Mouse (Mus musculus) megakaryocyte, embryonic 14.5 days (primary cell): Measurements from ENCODE around the gene Fam98b. TPM values are rescaled to one million over a fixed set of nuclear protein-coding genes. Genes with fewer than 3 reads are reported as not detected.
A peak's percentile ranks its signal among the peaks of the same experiment; 100 is the strongest.

Experiments
- H3K27me3 ChIP-seq: replicated peaks from 2 replicates; pipeline ENCODE3; 2012; ENCODE audit warnings: inconsistent platforms
- H3K36me3 ChIP-seq: replicated peaks from 2 replicates; pipeline ENCODE3; 2012; ENCODE audit warnings: low read length, inconsistent platforms, mixed read lengths
- H3K4me1 ChIP-seq: 2 replicates; pipeline ENCODE4 v1.6.1; 2012; ENCODE audit warnings: inconsistent platforms
- H3K4me3 ChIP-seq: replicated peaks from 2 replicates; pipeline ENCODE3; 2012; ENCODE audit warnings: moderate library complexity, mild to moderate bottlenecking, inconsistent platforms
- H3K9me3 ChIP-seq: 2 replicates; pipeline ENCODE4 v1.6.1; 2012; ENCODE audit warnings: inconsistent platforms
- FLI1 ChIP-seq: IDR thresholded peaks from 2 replicates; pipeline ENCODE4 v1.6.1; 2012; ENCODE audit warnings: low read length, inconsistent platforms, mixed read lengths
- GATA1 ChIP-seq: IDR thresholded peaks from 3 replicates; pipeline ENCODE4 v1.6.1; 2012; ENCODE audit warnings: mixed read lengths, low read length, inconsistent platforms, borderline replicate concordance
- polyA plus RNA-seq: library from polyadenylated mRNA; stranded (reverse); fragments of >175 nt; gene quantifications from 2 replicates; pipeline ENCODE4 v1.2.3, GENCODE M21; 2012; ENCODE audit warnings: low replicate concordance; ENCODE audit not compliant: insufficient read depth

Fam98b gene
- polyA plus RNA-seq = 5.8 TPM in 1 of 2 replicates, not detected in the other

- Histone ChIP-seq H3K36me3 (no peaks in the 10 kb centered on the region), H3K9me3 (no peaks in the 10 kb centered on the region), H3K4me3 (peak within 1 kb of the TSS; percentile 97), H3K27me3 (peaks cover 6% of the 10 kb centered on the region), H3K4me1 (peaks cover 31% of the 10 kb centered on the region)
- no peak for TF ChIP-seq FLI1
- no peak for TF ChIP-seq GATA1
These were observed at the start of gene Fam98b for GRCm38 (mm10) chr2:117249255-117250000. TSS of gene Fam98b (plus strand) at chr2:117249739.

- Histone ChIP-seq H3K4me1 (peaks cover 3% of the 10 kb centered on the region), H3K9me3 (no peaks in the 10 kb centered on the region), H3K27me3 (peaks cover 17% of the 10 kb centered on the region), H3K36me3 (no peaks in the 10 kb centered on the region), H3K4me3 (no peak overlapping the region)
- no peak for TF ChIP-seq FLI1
- no peak for TF ChIP-seq GATA1
These were observed 48.6 kb upstream of the Fam98b start for GRCm38 (mm10) chr2:117200869-117201338.

GRCm38 (mm10) chr2:117203350-117203749 is 46.2 kb upstream of the Fam98b start:
- H3K4me1 ChIP-seq = no peaks in the 10 kb centered on the region
- TF ChIP-seq GATA1 (no peak), FLI1 (no peak)
- no peaks in the 10 kb centered on the region for H3K36me3 ChIP-seq
- H3K4me3 ChIP-seq = no peak overlapping the region
- H3K27me3 ChIP-seq = peaks cover 16% of the 10 kb centered on the region
- H3K9me3 ChIP-seq = peaks cover 5% of the 10 kb centered on the region

GRCm38 (mm10) chr2:117204534-117204933 is 45.0 kb upstream of the Fam98b start:
- peaks cover 5% of the 10 kb centered on the region for H3K9me3 ChIP-seq
- no peaks in the 10 kb centered on the region for H3K36me3 ChIP-seq
- H3K4me1 ChIP-seq = peaks cover 1% of the 10 kb centered on the region; the same call in 1 of the 2 replicates
- TF ChIP-seq GATA1 = no peak
- H3K27me3 ChIP-seq = peaks cover 14% of the 10 kb centered on the region
- H3K4me3 ChIP-seq = no peak overlapping the region

- Histone ChIP-seq H3K4me3 (no peak overlapping the region), H3K9me3 (peaks cover 5% of the 10 kb centered on the region), H3K36me3 (no peaks in the 10 kb centered on the region), H3K4me1 (peaks cover 3% of the 10 kb centered on the region; the same call in 1 of the 2 replicates), H3K27me3 (peaks cover 13% of the 10 kb centered on the region)
- TF ChIP-seq GATA1 (no peak), FLI1 (no peak)
These were observed 44.5 kb upstream of the Fam98b start for GRCm38 (mm10) chr2:117205066-117205465.

GRCm38 (mm10) chr2:117210416-117211085 is 39.0 kb upstream of the Fam98b start:
- peaks cover 6% of the 10 kb centered on the region for H3K27me3 ChIP-seq
- H3K4me3 ChIP-seq = peak overlapping the region; percentile 46
- TF ChIP-seq GATA1 (no peak), FLI1 (no peak)
- H3K36me3 ChIP-seq = no peaks in the 10 kb centered on the region
- H3K4me1 ChIP-seq = peaks cover 17% of the 10 kb centered on the region
- H3K9me3 ChIP-seq = peaks cover 5% of the 10 kb centered on the region

GRCm38 (mm10) chr2:117216152-117216551 is 33.4 kb upstream of the Fam98b start:
- H3K27me3 ChIP-seq = peaks cover 4% of the 10 kb centered on the region
- H3K4me3 ChIP-seq = no peak overlapping the region
- TF ChIP-seq FLI1 = no peak
- no peak for TF ChIP-seq GATA1
- H3K4me1 ChIP-seq = peaks cover 11% of the 10 kb centered on the region
- H3K9me3 ChIP-seq = no peaks in the 10 kb centered on the region
- no peaks in the 10 kb centered on the region for H3K36me3 ChIP-seq

GRCm38 (mm10) chr2:117217695-117218216 is 31.8 kb upstream of the Fam98b start:
- no peak for TF ChIP-seq GATA1
- TF ChIP-seq FLI1 = no peak
- H3K9me3 ChIP-seq = no peaks in the 10 kb centered on the region
- H3K36me3 ChIP-seq = no peaks in the 10 kb centered on the region
- peaks cover 5% of the 10 kb centered on the region for H3K27me3 ChIP-seq
- no peak overlapping the region for H3K4me3 ChIP-seq
- H3K4me1 ChIP-seq = peaks cover 8% of the 10 kb centered on the region

- H3K4me3 ChIP-seq = no peak overlapping the region
- no peak for TF ChIP-seq GATA1
- no peak for TF ChIP-seq FLI1
- no peaks in the 10 kb centered on the region for H3K36me3 ChIP-seq
- peaks cover 5% of the 10 kb centered on the region for H3K27me3 ChIP-seq
- H3K9me3 ChIP-seq = no peaks in the 10 kb centered on the region
- peaks cover 4% of the 10 kb centered on the region; the same call in 1 of the 2 replicates for H3K4me1 ChIP-seq
These were observed 30.0 kb upstream of the Fam98b start for GRCm38 (mm10) chr2:117219536-117219935.

GRCm38 (mm10) chr2:117222651-117223050 is 26.9 kb upstream of the Fam98b start:
- Histone ChIP-seq H3K27me3 (peaks cover 8% of the 10 kb centered on the region), H3K4me3 (no peak overlapping the region), H3K4me1 (peaks cover 4% of the 10 kb centered on the region; the same call in 1 of the 2 replicates), H3K9me3 (peaks cover 4% of the 10 kb centered on the region; the same call in 1 of the 2 replicates), H3K36me3 (no peaks in the 10 kb centered on the region)
- no peak for TF ChIP-seq FLI1
- TF ChIP-seq GATA1 = no peak
